Mouse (Mus musculus): Measurements from ENCODE around the gene Tmc6. TPM values are rescaled to one million over a fixed set of nuclear protein-coding genes. Genes with fewer than 3 reads are reported as not detected.

Tmc6 gene
- total RNA-seq, 2 experiments from 2014 or later, result 5.5 to 5.9 TPM

Other genes with a start within 250 kb of the Tmc6 start
- 10 to 100 TPM; 70.1 to 70.4 TPM for gene Tnrc6c, start 127.9 kb downstream of the Tmc6 start, total RNA-seq (2021)
- gene Tmc8, start 122 bp downstream of the Tmc6 start, total RNA-seq (2021), result 1 to 10 TPM in 1 of 2 experiments, under 1 TPM in 1; 0.60 to 1.5 TPM
- not detected for gene 6030468B19Rik, start 15.5 kb upstream of the Tmc6 start, total RNA-seq (2021)
- 1 to 10 TPM; 3.4 to 3.5 TPM for gene Gm20708, start 27.5 kb upstream of the Tmc6 start, total RNA-seq (2021)
- gene Syngr2, start 27.5 kb upstream of the Tmc6 start, total RNA-seq (2021), result 10 to 100 TPM; 11.3 to 12.3 TPM
- 1 to 10 TPM; 5.6 to 7.3 TPM for gene Afmid, start 43.7 kb upstream of the Tmc6 start, total RNA-seq (2021)
- 1 to 10 TPM; 5.4 TPM for gene Tk1, start 43.9 kb upstream of the Tmc6 start, total RNA-seq (2021)
- 1 to 10 TPM; 5.0 to 5.2 TPM for gene Birc5, start 67.1 kb upstream of the Tmc6 start, total RNA-seq (2021)
- gene Tmem235, start 78.6 kb upstream of the Tmc6 start, total RNA-seq (2021), result under 1 TPM in 1 of 2 experiments, not detected in 1; 0.25 TPM
- 1 to 10 TPM; 2.1 to 2.3 TPM for gene Tha1, start 91.3 kb upstream of the Tmc6 start, total RNA-seq (2021)
- gene Socs3, start 187.8 kb upstream of the Tmc6 start, total RNA-seq (2021), result 1 to 10 TPM; 2.3 to 2.8 TPM
- gene Pgs1, start 204.1 kb upstream of the Tmc6 start, total RNA-seq (2021), result 10 to 100 TPM; 59.2 to 59.6 TPM